Mouse (Mus musculus) heart, embryonic 14.5 days (tissue): Measurements from ENCODE around the gene Kcnip1. TPM values are rescaled to one million over a fixed set of nuclear protein-coding genes. Genes with fewer than 3 reads are reported as not detected.

Experiments
- ATAC-seq: fragments of 200-750 bp; cut with Nextera tagmentation; 2 replicates; pipeline ENCODE4 v1.8.0; 2017; ENCODE audit warnings: low read depth, moderate TSS enrichment; ENCODE audit not compliant: insufficient number of reproducible peaks, insufficient read depth, low FRiP score
- H3K27ac ChIP-seq, 2 experiments: fragments of 200-500 bp in 1 of 2; fragments of 300-500 bp in 1 of 2; sonication (generic) in 1 of 2; replicated peaks in 1 of 2; 2 replicates each; pipeline ENCODE4 v1.5.1; 2012 to 2014; ENCODE audit warnings: low read depth in 2 of 2, low read length in 2 of 2, control low read depth in 1 of 2, mild to moderate bottlenecking in 1 of 2, mixed read lengths in 1 of 2; ENCODE audit not compliant: control insufficient read depth in 1 of 2, insufficient read depth in 1 of 2
- H3K27me3 ChIP-seq: fragments of 300-500 bp; sonication (generic); 2 replicates; pipeline ENCODE4 v1.6.1; 2014; ENCODE audit warnings: mild to moderate bottlenecking, low read length, control low read depth; ENCODE audit not compliant: control insufficient read depth, insufficient read depth
- H3K36me3 ChIP-seq: fragments of 300-500 bp; sonication (generic); 2 replicates; pipeline ENCODE4 v1.6.1; 2014; ENCODE audit warnings: mild to moderate bottlenecking, control low read depth, low read length, mixed read lengths; ENCODE audit not compliant: control insufficient read depth, insufficient read depth
- H3K4me1 ChIP-seq, 2 experiments: fragments of 200-500 bp in 1 of 2; fragments of 300-500 bp in 1 of 2; sonication (generic) in 1 of 2; 2 replicates each; pipeline ENCODE4 v1.6.1; 2012 to 2014; ENCODE audit warnings: low read length in 2 of 2, control low read depth in 1 of 2, mixed read lengths in 1 of 2; ENCODE audit not compliant: control insufficient read depth in 2 of 2, insufficient read depth in 2 of 2
- H3K4me2 ChIP-seq: fragments of 300-500 bp; sonication (generic); 2 replicates; pipeline ENCODE4 v1.6.1; 2014; ENCODE audit warnings: mild to moderate bottlenecking, low read length
- H3K4me3 ChIP-seq, 2 experiments: fragments of 200-500 bp in 1 of 2; fragments of 300-500 bp in 1 of 2; sonication (generic) in 1 of 2; 2 replicates each; pipeline ENCODE4 v1.5.1; 2012 to 2014; ENCODE audit warnings: low read length in 2 of 2, mild to moderate bottlenecking in 2 of 2, control low read depth in 1 of 2, low read depth in 1 of 2, moderate library complexity in 1 of 2; ENCODE audit not compliant: control insufficient read depth in 1 of 2, insufficient read depth in 1 of 2
- H3K9ac ChIP-seq: fragments of 300-500 bp; sonication (generic); 2 replicates; pipeline ENCODE4 v1.6.1; 2014; ENCODE audit warnings: mild to moderate bottlenecking, low read length
- H3K9me3 ChIP-seq: fragments of 300-500 bp; sonication (generic); 2 replicates; pipeline ENCODE4 v1.6.1; 2016; ENCODE audit warnings: low read length, control low read depth; ENCODE audit not compliant: control insufficient read depth
- WGBS: fragments of 180-500 bp; shearing (Covaris S2); extraction: QIAGEN DNeasy Blood & Tissue Kit; methylation state at CpG from one replicate; pipeline ENCODE4 v1.1.7; 2014; 5-methylcytosine and 5-hydroxymethylcytosine counted together
- polyA plus RNA-seq: library from polyadenylated mRNA; unstranded; fragments of >200 nt; fragmentation: Nextera tagmentation; extraction: Ambion mirVana; gene quantifications from 2 replicates; pipeline ENCODE4 v1.2.1, GENCODE M21; 2014

Kcnip1 gene
- polyA plus RNA-seq, 1 experiment from 2014 or later, result 0.11 TPM

DNA sequence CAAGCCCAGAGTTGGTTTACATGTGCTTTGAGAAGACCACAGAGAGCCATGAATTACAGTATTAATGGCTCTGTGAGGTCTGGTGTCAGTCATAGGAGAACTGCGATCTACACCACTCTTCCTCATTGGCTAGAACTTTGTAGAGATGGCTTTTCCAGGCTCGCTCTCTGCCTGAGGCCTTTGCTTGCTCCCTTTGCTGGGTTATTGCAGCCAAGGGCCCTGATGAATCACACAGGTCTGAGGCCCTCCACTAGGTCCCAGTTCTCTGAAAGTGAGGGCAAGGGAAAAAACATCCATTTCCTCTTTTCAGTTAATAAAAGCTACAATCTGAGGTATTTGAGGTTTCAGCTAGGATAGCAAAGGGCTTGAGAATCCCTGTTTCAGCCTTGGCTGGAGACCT lies 329.4 kb downstream of the Kcnip1 start:
- ATAC-seq, result no peak
- H3K9me3 ChIP-seq, result no peaks in the 10 kb centered on the region
- H3K4me3 ChIP-seq, result no peak overlapping the region
- no peak overlapping the region for H3K4me2 ChIP-seq
- no peak overlapping the region for H3K9ac ChIP-seq
- H3K4me1 ChIP-seq, result no peaks in the 10 kb centered on the region
- 86% methylated on average over 2 of the region's 2 CpGs for WGBS
- H3K36me3 ChIP-seq, result no peaks in the 10 kb centered on the region
- no peak overlapping the region for H3K27ac ChIP-seq
- H3K27me3 ChIP-seq, result no peaks in the 10 kb centered on the region

DNA sequence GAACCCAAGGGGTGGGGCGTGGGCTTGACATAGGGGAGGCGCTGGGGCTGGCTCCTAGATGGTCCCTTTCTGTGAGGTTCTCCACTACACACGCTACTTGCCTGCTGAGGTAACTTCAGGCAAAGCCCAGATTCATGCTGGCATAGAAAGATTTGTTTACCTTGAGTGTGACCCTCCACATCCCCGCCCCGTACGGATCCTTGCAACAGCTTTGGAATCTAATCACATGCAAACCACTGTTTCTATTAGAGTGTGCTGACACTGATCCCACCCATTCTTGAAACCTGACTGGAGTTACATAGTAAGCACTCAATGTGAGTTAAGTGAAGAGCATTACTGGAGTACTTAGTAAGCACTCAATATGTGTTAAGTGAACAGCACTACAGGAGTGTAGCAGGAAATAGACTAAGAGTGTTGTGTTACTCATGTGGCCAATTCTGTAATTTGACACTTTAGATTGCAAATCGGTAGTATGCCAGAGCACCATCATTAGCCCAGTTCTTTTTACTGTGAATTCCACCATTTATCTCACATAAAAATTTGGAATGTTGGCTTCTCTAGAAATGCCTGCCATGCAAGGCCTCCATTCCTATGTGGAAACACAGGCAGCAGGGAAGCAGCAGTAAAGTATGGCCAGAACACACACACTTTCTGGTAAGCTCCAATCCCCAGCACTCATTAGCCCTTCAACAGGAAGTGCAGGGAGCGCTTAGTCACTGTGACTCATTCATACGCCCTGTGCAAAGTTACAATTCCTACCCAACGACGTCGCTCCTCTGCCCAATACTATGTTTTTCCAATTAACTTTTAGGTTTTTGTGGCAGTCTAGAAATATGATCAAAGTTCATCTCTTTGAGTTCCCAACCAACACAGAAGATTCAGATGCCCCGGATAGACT lies 332.7 kb downstream of the Kcnip1 start:
- 63% methylated on average over 13 of the region's 13 CpGs for WGBS
- H3K4me3 ChIP-seq, result no peak overlapping the region
- ATAC-seq, result no peak
- H3K36me3 ChIP-seq, result no peaks in the 10 kb centered on the region
- H3K4me1 ChIP-seq, result no peaks in the 10 kb centered on the region
- no peak overlapping the region for H3K27ac ChIP-seq
- no peaks in the 10 kb centered on the region for H3K27me3 ChIP-seq
- no peaks in the 10 kb centered on the region for H3K9me3 ChIP-seq
- no peak overlapping the region for H3K9ac ChIP-seq
- no peak overlapping the region for H3K4me2 ChIP-seq

- Histone ChIP-seq H3K4me3 (no peak overlapping the region), H3K27ac (no peak overlapping the region), H3K9ac (no peak overlapping the region), H3K4me2 (no peak overlapping the region), H3K27me3 (no peaks in the 10 kb centered on the region), H3K4me1 (no peaks in the 10 kb centered on the region), H3K9me3 (no peaks in the 10 kb centered on the region), H3K36me3 (no peaks in the 10 kb centered on the region)
- no peak for ATAC-seq
- 70% methylated on average over 7 of the region's 7 CpGs for WGBS
Measured at GRCm38 (mm10) chr11:33655861-33656593, 336.9 kb downstream of the Kcnip1 start.

DNA sequence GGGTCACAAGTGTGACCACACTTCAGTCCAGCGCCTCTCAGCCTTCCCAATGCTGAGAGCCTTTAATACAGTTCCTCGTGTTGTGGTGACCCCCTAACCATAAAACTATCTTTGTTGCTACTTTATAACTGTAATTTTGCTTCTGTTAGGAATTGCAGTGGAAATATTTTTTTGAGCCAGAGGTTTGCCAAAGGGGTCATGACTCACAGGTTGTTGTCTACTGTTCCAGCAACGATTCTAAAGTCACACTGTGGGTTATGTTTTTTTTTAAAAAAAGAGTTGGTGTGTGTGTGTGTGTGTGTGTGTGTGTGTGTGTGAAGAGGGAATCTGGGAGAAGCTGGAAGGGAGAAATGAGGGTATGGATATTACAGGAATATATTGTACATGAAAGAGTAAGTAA lies 337.7 kb downstream of the Kcnip1 start:
- ATAC-seq, result no peak
- Histone ChIP-seq H3K4me2 (no peak overlapping the region), H3K4me1 (no peaks in the 10 kb centered on the region), H3K36me3 (no peaks in the 10 kb centered on the region), H3K27me3 (no peaks in the 10 kb centered on the region), H3K27ac (no peak overlapping the region), H3K4me3 (no peak overlapping the region), H3K9me3 (no peaks in the 10 kb centered on the region), H3K9ac (no peak overlapping the region)
- WGBS, result 68% methylated on average over 3 of the region's 3 CpGs

DNA sequence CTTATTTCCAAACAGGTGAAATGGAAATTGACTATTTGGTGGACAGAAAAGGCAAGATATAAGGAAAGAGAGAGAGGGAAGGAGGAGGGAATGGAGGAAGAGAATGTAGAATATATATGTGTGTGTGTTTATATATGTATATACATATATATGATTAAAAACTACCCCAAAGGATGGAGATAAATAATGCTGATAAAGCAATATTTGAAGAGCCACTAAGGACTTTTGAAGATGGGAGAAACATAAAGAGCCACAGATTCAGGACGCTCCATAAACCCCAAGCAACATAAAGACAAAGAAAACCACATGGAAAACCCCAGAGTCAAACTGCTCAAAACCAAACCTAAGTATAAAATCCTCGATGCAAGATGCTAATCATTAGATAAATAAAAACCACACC lies 338.5 kb downstream of the Kcnip1 start:
- no peak overlapping the region for H3K4me2 ChIP-seq
- no peak for ATAC-seq
- no peaks in the 10 kb centered on the region for H3K4me1 ChIP-seq
- no peak overlapping the region for H3K9ac ChIP-seq
- no peak overlapping the region for H3K27ac ChIP-seq
- H3K4me3 ChIP-seq, result no peak overlapping the region
- H3K27me3 ChIP-seq, result no peaks in the 10 kb centered on the region
- no peaks in the 10 kb centered on the region for H3K36me3 ChIP-seq
- WGBS, result 75% methylated on average over 2 of the region's 2 CpGs
- no peaks in the 10 kb centered on the region for H3K9me3 ChIP-seq

GRCm38 (mm10) chr11:33649358-33649757 lies 343.6 kb downstream of the Kcnip1 start:
- Histone ChIP-seq H3K9me3 (no peaks in the 10 kb centered on the region), H3K27me3 (no peaks in the 10 kb centered on the region), H3K27ac (no peak overlapping the region), H3K4me2 (no peak overlapping the region), H3K9ac (no peak overlapping the region), H3K36me3 (no peaks in the 10 kb centered on the region), H3K4me1 (no peaks in the 10 kb centered on the region), H3K4me3 (no peak overlapping the region)
- ATAC-seq, result no peak
- 74% methylated on average over 2 of the region's 2 CpGs for WGBS

DNA sequence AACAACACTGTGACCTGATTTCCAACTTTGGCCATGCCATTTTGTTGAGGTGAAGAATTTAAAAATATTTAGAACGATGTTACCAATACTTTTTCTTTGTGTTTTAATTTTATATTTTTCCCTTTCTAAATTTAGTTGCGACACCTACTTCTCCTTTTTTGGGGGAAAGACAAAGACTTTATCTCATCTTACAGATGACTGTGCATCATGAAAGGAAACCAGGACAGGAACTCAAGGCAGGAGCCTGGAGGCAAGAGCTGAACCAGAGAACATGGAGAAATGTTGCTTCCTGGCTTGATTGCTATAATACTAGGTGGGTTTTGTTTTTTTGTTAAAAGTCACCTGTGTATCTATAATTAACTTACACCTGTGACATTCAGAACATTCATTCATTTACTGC lies 355.8 kb downstream of the Kcnip1 start:
- H3K4me1 ChIP-seq, result no peaks in the 10 kb centered on the region
- WGBS, result 72% methylated on average over 2 of the region's 2 CpGs
- H3K9me3 ChIP-seq, result no peaks in the 10 kb centered on the region
- H3K4me2 ChIP-seq, result no peak overlapping the region
- ATAC-seq, result no peak
- H3K36me3 ChIP-seq, result no peaks in the 10 kb centered on the region
- H3K9ac ChIP-seq, result no peak overlapping the region
- H3K27ac ChIP-seq, result no peak overlapping the region
- no peak overlapping the region for H3K4me3 ChIP-seq
- no peaks in the 10 kb centered on the region for H3K27me3 ChIP-seq
